Mouse (Mus musculus) cerebellum, postnatal 10 days (tissue): ENCODE data around the gene Pcsk7.

Experiments
- DNase-seq, 2 experiments: peaks; one replicate each; pipeline ENCODE4 v3.0.0; 2021; ENCODE audit warnings: mixed read lengths in 2 of 2

Gene Pcsk7

GRCm38 (mm10) chr9:45906355-45907077 lies at the start of gene Pcsk7, which contains the start of gene Rnf214:
Gene Pcsk7, plus strand, starts transcription at chr9:45906497.
Gene Rnf214, minus strand, starts transcription at chr9:45906911.
- DNase-seq = peak; percentile 96

GRCm38 (mm10) chr9:45859364-45859763 lies 46.9 kb upstream of the Pcsk7 start:
- no peak for DNase-seq

DNA sequence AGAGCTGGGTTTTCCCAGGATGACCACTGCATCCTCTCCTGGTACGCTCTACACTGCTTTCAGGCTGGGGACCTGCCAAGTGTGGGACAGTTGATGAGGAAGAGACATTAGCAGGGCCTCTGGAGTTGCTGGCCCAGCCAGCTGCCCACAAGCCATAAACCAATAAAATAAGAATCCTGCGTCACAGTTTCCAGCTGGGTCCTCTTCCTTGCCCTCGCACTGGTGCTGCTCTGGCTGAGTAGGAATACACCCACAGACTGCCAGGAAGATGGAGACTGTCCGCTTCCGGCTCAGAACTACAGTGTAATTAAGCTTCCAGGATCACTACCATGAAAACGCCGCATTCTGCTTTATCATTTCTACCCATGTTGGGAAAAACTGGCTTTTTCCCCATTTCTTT lies 44.5 kb upstream of the Pcsk7 start:
- no peak for DNase-seq

GRCm38 (mm10) chr9:45869181-45869580 lies 37.1 kb upstream of the Pcsk7 start:
- no peak for DNase-seq

DNA sequence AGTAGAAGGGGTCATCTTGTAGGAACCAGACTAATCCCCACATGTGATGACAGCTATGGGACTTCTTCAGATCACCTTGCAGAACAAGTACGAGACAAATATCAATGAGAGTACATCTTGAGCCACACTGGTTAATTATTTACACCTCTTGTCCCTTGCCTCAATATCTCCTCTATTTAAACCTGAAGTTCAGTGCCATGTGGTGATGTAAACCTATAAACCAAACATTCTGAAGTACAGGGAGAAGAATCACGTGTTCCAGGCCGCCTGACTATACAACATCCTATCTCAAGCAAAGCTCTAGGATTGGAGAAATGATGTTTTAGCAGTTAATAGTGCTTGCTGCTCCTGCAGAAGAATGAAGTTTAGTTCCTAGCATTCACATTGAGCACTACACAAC lies 36.0 kb upstream of the Pcsk7 start:
- no peak for DNase-seq

DNA sequence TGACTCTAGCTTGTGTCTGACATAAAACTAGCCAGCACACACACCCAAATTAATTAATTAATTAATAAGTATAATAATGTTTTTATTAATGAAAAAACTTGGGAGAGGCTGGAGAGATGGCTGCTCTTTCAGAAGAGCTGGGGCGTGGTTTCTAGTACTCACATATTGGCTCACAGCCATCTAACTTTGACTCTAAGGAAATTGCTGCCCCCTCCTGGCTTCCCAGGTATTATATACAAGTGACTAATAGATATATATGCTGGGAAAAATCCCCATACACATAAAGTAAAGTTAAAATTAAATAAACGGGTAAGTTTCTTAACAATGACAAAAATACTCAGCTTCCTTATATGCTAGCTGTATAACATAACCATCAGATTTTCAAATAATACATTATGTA lies 28.4 kb upstream of the Pcsk7 start:
- DNase-seq = peak; percentile 35 to 47

GRCm38 (mm10) chr9:45893681-45894080 lies 12.6 kb upstream of the Pcsk7 start:
- DNase-seq = no peak

DNA sequence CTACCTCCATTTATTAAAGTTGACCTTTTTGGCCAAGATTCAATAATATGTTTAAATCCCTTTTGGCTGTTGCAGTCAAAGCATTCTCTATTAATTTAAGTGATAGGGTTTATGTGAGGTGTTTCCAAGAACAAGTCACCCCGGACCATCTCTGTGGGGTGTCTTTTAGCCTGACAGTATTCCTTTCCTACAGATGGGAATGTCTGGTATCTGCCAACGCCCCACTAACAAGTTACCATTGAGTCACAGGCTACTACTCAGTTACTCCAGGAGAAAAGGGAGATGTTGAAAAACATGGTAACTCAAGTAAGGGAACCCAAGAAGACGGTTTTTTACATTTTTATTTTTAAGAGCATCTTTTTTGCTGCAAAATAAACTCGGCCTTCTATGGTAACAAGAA lies 1.1 kb upstream of the Pcsk7 start:
- no peak for DNase-seq

- DNase-seq = peak in 1 of 2 experiments; percentile 62
Measured at GRCm38 (mm10) chr9:45905811-45906237, 473 bp upstream of the Pcsk7 start.

- no peak for DNase-seq
Measured at GRCm38 (mm10) chr9:45907078-45907428, 756 bp downstream of the Pcsk7 start.

DNA sequence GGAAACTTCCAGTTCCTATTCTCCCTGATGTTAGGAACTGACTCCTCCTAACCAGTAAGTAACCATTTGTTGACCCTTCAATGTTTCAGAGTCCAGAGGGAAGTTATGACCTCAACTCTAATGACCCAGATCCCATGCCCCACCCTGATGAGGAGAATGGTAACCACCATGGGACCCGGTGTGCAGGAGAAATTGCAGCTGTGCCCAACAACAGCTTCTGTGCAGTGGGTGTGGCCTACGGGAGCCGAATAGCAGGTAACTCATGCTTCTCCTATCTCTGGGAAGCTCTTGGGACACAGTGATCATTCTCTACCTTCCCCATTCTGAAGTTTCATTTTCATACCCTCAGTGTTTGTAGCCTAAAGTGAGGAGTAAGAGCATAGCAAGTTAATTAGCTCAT lies 4.7 kb downstream of the Pcsk7 start:
- DNase-seq = no peak

DNA sequence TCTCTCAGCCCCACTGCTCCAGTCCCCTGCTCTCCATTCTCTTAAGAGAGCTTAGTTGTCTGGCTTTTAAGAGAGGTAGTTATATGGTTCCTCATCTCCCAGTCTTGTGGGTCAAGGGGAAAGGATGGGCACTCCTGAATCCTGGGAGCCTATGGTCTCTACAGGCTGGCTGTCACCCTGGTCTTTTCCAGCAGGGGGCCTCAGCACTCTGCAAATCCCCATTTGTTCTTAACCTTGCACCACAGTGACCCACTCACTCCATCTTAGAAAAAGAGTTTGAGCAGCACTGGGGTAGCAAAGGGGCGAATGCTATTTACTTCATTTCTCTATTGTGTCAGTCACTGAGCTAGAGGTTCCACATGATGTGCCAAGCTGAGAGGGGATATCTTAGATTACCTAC lies 5.4 kb downstream of the Pcsk7 start:
- peak; percentile 57 to 59 for DNase-seq

- no peak for DNase-seq
Measured at GRCm38 (mm10) chr9:45915659-45916058, 9.4 kb downstream of the Pcsk7 start.

DNA sequence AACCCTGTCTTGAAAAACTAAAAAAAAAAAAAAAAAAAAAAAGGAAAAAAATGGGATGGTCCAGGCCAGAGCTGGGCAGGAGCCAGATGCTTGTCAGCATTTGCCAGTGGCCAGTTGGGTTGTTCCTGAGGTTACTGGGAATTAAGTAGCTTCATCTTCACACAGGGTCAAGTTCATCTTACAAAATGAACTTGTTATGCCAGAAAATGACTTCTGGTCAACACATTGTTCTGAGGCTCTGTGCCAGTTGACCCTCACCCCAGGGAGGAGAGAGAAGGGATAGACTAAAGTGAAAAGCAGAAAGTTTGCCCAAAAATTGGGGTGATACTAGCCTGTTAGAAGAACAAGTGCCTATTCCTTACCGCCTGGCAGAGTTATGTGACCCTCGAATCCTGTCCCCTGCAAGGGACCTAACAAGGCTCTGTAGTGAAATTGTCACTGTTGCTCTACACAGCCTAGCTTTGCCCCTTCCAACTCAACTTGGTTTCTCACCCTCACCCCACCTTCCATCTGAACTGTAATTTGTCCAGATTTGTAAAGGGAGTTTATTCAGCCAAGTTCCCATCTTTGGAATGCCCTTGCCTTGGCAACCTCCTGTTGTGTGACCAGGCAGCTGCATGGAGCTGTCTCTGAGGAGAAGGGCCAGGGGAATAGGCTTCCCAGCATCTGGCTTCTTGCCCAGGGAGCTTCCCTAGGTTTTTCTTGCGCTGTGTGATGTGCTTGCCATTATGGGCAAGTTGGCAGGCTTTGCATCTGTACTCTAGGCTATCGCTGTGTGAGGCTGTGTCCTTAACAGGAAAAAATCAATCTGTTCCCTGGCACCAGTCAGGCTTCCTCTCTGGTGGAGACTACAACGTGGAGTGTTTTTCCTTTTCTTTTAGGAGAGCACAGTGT lies 11.0 kb downstream of the Pcsk7 start:
- peak; percentile 72 to 84 for DNase-seq

GRCm38 (mm10) chr9:45919895-45920294 lies 13.6 kb downstream of the Pcsk7 start:
- DNase-seq = no peak

DNA sequence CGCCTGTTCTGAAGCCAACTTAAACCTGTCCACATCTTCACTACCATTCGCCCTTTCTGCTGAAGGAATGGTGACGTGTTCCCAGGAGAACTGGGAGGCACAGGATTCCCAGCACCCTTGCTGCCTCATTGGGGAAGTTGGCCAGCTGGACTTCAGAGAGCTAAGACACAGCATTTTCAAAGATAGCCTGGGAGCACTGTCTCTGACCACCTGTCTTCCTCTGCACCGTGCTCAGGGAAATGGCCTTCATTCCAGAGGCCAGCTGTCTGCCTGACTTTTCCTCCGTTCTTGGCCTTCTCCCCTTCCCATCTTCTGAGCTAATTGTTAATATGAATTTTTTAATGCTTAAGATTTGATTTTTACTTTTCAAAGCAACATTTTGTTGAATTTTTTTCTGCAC lies 23.0 kb downstream of the Pcsk7 start:
- no peak for DNase-seq

DNA sequence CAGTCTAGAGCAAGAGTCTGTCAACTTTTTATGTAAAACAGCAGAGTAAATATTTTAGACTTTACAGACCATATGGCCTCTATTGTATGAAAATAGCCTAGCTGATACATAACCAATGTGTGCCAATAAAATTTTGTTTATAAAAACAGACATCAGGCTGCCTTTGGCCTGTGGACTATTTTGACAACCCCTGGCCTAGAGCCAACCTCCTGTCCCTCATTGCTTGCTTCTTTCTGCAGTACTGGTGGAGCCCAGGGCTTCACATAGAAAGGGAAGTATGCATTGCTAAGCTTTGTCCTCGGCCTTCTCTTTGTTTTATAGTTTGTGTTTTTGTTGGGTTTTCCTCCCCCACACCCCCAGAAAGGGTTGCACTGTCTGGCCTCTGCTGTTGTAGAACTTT lies 25.7 kb downstream of the Pcsk7 start:
- DNase-seq = peak in 1 of 2 experiments; percentile 39

- peak in 1 of 2 experiments; percentile 33 for DNase-seq
Measured at GRCm38 (mm10) chr9:45932571-45933415, 26.5 kb downstream of the Pcsk7 start.

DNA sequence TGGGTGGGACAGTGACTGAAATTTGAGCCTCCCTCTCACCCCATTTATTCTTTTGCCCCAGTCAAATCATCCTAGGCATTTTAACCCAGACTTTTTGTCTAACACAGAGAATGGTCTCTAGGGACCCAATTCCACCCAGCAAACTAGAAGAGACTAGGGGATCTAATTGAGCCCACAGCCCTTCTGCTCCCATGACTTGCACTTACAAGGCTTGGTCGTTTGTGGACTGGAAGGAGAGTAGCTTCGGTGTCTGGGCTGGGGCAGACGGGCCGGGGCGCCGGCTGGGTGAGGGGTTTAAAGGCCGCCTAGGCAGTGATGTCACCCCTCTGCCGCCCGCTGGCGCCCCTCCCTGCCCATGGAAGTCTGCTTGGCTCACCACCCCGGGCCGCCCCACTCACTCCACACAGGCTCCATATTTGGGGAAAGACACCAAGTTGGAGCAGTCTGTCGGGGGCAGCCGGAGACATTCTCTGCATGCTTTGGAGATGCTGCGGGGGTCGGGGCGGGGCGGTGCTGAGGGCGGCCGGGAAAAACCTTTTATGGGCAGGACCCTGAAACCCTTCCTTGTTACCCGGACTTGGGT lies 29.4 kb downstream of the Pcsk7 start, which contains the start of gene Tagln:
TSS of gene Tagln (minus strand) at position 431 of the 583 bp plus-strand sequence.
- DNase-seq = peak in 1 of 2 experiments; percentile 35

- DNase-seq = peak; percentile 81 to 83
Measured at GRCm38 (mm10) chr9:45936883-45937282, 30.6 kb downstream of the Pcsk7 start.

- DNase-seq = peak; percentile 55 to 64
Measured at GRCm38 (mm10) chr9:45938088-45938487, 31.8 kb downstream of the Pcsk7 start.

DNA sequence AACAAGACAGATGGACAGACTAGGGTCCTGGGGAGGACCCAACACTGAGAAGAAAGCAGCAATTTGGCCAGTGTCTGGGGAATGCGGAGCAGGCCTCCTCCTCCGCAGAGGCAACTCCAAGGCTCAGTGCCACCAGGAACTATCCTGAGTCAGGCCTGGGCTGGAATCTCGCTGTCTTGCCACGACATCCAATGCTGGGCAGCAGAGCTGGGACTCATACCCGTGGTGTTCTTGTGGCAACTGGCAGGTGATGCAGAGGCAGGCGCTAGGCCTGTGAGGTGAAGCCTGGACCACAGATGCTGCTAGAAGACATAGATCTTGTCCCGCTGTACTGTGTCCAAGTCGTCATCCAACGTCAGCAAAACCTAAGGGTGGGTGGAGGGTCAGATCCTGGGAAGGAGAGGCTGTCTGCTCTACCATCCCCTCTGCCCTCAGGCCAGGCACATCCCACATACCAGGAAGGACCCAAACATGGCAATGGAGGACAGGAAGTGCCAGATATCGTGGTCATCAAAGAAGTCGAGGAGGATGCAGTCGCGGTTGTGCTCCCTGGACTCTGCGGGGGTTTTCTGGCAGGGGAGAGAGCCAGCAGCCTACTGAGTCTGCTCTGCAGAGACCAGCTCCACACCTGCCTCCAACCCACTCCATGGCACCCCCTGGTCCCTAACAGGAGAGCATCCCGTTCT lies 32.8 kb downstream of the Pcsk7 start:
- no peak for DNase-seq
